Mouse (Mus musculus): ENCODE results near the gene Rap2c. TPM values are rescaled to one million over a fixed set of nuclear protein-coding genes. Genes with fewer than 3 reads are reported as not detected.

Gene Rap2c
- total and polyA plus RNA-seq, 3 experiments: 4.6 to 22.2 (median 19.4) TPM

- intact Hi-C loops (cut with DNase I): no loop called here
- Histone ChIP-seq H3K4me1 (ENCODE audit: control insufficient read depth, insufficient read depth, low read length) (no peaks in the 10 kb centered on the region; the same call in none of the 2 replicates), H3K79me2 (replicated peaks; ENCODE audit: control insufficient read depth, insufficient read depth, low read length) (no peaks in the 10 kb centered on the region), H3K27ac (no peak overlapping the region), H3K36me3 (ENCODE audit: control insufficient read depth, insufficient read depth, low read length) (no peaks in the 10 kb centered on the region), H3K9ac (ENCODE audit: low read depth, low read length) (no peak overlapping the region), H3K4me3 (no peak overlapping the region), H3K27me3 (ENCODE audit: control insufficient read depth, insufficient read depth, low read length) (no peaks in the 10 kb centered on the region)
- WGBS: 71% methylated on average over 3 of the region's 3 CpGs
- DNase-seq: no peak
- TF ChIP-seq EP300 (IDR thresholded peaks at IDR 0.05; ENCODE audit: insufficient read depth, low read depth, low read length) (no peak), POLR2A (IDR thresholded peaks at IDR 0.05; ENCODE audit: insufficient read depth, low read depth, low read length) (no peak), CTCF (IDR thresholded peaks at IDR 0.05) (no peak)
These were observed 52.7 kb downstream of the Rap2c start for GRCm38 (mm10) chrX:50965157-50965556.

DNA sequence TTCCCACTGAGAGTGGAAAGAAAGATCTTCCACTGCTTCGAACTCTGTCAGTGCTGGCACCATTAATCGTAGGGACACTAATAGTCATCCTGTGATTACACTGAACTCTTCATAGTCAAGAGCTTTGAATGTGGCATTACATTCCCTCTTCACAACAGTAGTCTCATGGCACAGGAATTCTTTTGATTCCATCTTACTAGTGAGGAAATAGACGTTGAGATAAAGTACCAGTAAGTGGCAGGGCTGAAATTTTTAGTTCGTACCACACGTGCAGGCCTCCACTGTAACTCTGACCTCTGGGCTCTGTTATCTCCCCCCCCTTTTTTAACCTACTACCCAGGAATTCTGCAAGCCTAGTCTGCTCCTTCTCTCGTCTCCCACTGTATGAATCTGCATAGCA lies 54.9 kb downstream of the Rap2c start:
- no peak for TF ChIP-seq CTCF (IDR thresholded peaks at IDR 0.05)
- no peak for TF ChIP-seq EP300 (IDR thresholded peaks at IDR 0.05; ENCODE audit: insufficient read depth, low read depth, low read length)
- no peak for TF ChIP-seq POLR2A (IDR thresholded peaks at IDR 0.05; ENCODE audit: insufficient read depth, low read depth, low read length)
- Histone ChIP-seq H3K4me3 (no peak overlapping the region), H3K79me2 (replicated peaks; ENCODE audit: control insufficient read depth, insufficient read depth, low read length) (no peaks in the 10 kb centered on the region), H3K4me1 (ENCODE audit: control insufficient read depth, insufficient read depth, low read length) (no peaks in the 10 kb centered on the region; the same call in 1 of the 2 replicates), H3K27me3 (ENCODE audit: control insufficient read depth, insufficient read depth, low read length) (no peaks in the 10 kb centered on the region), H3K9ac (ENCODE audit: low read depth, low read length) (no peak overlapping the region), H3K27ac (no peak overlapping the region), H3K36me3 (ENCODE audit: control insufficient read depth, insufficient read depth, low read length) (no peaks in the 10 kb centered on the region)
- no peak for DNase-seq
- 44% methylated on average over 6 of the region's 6 CpGs for WGBS
- intact Hi-C loops (cut with DNase I): no loop called here

Other genes with a start within 250 kb of the Rap2c start
- gene Stk26, start 177.0 kb downstream of the Rap2c start, total RNA-seq (2021): 1 to 10 TPM; 2.2 to 3.4 TPM
- gene Stk26, start 177.0 kb downstream of the Rap2c start, polyA plus RNA-seq (2012; rRNA removed): 1.0 and 1.3 TPM in 2 replicates
- gene Frmd7, start 75.3 kb downstream of the Rap2c start, total RNA-seq (2021): under 1 TPM in 1 of 2 experiments, not detected in 1; 0.10 TPM
- 0.12 and 0.20 TPM in 2 replicates for gene Frmd7, start 75.3 kb downstream of the Rap2c start, polyA plus RNA-seq (2012; rRNA removed)
- 1 to 10 TPM in 1 of 2 experiments, under 1 TPM in 1; 0.93 to 1.5 TPM for gene Mbnl3, start 188.5 kb upstream of the Rap2c start, total RNA-seq (2021)
- 0.41 and 0.56 TPM in 2 replicates for gene Mbnl3, start 188.5 kb upstream of the Rap2c start, polyA plus RNA-seq (2012; rRNA removed)

All from heart, adult 2 months (tissue).